Mouse (Mus musculus) right cerebral cortex, adult 2 months (tissue): ENCODE measurements around the gene Sult2b1.
A peak's percentile ranks its signal among the peaks of the same experiment; 100 is the strongest.

Source experiments
- DNase-seq, 2 experiments: peaks; one replicate each; pipeline ENCODE4 v3.0.0; 2021 to 2022; ENCODE audit warnings: low spot score in 2 of 2

Gene Sult2b1

DNA sequence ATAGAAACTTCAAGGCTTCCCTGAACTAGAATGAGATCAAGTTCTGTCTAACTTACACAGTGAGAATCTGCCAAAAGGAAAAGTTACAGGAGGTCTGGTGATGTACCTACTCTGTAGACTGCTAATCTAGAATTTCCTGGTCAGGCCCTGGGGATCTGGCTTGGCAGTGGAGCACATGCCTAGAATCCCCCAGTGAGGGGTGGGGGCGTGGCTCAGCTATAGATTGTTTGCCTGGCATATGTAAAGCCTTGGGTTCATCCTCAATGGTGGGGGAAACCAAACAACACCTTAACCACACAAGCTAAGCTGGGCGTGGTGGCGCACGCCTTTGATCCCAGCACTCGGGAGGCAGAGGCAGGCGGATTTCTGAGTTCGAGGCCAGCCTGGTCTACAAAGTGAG is 86.6 kb downstream of the Sult2b1 start:
- DNase-seq, result no peak

DNA sequence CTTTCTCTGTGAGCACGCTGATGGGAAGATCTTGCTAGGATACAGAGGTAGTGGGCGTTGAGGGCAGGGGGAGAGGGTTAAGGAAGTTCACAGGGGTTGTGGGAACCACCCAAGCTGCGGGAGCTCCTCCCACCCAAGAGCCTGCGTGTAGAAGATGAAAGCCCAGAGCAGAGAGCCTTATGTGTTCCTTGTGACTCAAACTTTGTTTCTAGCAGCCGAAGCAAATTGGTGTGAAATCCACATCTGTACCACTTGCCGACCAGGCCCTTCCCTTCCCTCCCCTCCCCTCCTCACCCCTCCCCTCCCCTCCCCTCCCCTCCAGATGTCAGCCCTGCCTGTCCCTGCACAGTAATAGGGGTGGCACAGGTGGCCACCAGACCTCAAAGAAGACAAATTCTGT is 89.4 kb downstream of the Sult2b1 start:
- DNase-seq, result no peak

DNA sequence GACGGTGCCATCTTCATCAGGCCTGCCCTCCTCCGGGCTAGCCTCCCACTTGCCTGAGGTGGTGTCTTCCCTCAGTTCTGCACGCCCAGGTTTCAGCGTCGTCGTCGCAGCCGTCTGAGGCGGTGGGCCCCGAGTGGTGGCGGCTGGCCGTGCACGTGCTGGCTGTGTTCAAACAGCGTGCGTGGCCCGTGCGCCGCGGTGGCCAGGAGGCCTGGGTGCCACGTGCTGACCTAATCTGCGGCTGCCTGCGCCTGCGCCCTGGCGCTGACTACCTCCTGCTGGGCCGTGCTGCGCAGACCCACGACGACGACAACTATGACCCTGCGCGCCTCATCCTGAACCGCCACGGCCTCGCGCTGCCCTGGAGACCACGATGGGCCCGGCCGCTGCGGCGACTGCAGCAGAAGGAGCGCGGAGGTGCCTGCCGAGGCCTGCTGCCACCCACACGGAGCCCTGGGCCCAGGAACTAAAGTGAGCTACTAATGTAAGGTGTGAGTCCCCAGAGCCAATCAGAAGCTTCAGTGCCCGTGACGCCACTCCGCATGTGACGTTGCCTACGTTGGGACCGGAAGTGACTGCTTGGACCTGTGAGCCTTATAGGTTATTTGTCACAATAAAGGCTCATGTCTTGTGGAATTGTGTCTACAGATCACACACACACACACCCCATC is 90.4 kb downstream of the Sult2b1 start, which contains the start of gene Sec1:
TSS of gene Sec1 (minus strand) at position 482 of the 671 bp plus-strand sequence.
- no peak for DNase-seq

DNA sequence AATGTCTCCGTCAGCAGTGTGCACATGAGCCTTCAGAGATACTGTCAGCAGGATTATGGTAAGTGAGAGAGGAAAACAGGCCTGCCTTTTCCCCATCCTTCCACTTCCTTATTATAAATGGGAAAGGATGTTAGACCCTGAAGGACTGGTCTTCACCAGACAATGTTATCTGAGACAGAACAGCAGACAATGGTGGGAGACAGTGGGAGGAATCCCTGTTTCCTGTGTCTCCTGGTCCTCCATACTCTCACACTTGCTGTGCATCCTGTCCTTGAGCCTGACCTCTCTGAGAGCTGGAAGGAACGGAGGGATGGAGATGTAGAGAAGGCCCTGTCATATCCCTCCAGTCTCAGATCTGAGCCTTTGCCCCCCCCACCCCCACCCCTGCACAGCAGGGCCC is 92.1 kb downstream of the Sult2b1 start:
- no peak for DNase-seq

DNA sequence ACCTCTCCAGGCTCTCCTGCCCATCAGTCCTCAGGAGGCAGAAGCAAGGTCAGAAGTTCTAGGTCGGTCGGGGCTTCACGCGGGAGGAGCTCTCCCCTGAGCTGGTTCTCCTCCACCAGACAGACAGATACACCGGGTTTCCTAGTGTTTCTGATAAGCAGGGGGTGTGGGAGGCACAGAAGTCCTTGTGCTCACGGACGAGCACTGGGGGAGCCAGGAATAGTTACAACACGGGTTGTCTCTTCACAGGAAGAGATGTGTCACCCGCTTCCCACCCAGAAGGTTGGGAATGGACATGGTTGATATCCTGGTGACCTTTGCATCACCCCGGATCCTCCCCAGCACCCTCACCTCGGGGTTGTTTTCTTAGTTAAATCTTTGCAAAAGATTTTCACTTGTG is 94.7 kb downstream of the Sult2b1 start:
- no peak for DNase-seq

DNA sequence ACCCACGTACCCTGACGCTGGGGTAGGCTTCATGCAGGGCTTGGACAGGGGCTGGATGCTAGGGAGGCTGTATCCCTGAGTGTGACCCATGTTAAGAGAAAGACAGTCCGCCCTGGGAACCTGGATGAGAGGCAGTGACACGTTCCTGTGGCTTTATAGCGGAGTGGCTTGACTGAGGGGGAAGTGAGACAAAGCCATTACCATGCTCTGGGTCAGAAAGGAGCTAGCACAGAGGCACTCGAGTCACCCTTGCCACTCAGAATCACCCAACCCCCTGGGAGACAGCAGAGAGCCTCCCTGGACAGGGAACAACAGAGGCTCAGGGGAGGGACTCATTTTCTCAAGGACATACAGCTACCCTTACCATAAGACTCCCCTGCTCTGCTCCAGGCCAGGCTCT is 95.4 kb downstream of the Sult2b1 start:
- DNase-seq, result no peak

DNA sequence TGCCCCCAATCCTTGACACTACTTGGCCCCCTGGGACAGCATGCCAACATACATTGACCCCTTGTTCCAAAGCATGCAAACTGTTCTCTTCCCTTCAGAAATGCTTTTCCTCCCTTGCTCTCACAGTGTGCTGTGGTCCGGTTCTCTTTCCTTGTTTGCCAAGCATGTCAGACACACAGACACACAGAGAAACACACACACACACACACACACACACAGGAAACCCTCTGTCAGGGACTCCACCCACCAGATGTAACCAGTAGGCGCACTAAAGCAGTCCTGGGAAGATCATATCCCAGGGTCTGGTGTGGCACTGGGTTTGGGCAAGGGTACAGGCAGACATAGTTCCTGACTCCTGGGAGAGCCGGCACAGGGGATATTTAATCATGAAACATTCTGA is 97.6 kb downstream of the Sult2b1 start:
- no peak for DNase-seq

DNA sequence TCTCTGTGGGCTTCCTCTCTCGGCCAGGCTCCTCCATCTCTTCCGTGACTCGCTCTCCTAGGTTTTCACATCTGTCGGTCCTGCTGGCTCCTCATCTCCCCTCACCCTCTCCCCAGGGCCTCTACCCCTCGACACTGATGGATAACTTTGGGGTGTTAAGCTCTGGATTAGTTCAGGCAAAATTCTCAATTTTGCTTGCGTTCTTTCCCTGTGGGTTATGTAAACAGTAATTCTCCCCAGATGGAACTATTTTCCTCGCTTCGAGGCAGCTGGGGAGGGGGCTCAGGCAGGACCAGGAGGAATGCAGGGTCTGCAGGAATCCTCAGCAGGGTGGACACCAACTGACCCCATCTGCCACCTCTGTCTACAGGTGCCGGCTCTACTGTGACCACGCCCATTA is 98.7 kb downstream of the Sult2b1 start:
- no peak for DNase-seq

DNA sequence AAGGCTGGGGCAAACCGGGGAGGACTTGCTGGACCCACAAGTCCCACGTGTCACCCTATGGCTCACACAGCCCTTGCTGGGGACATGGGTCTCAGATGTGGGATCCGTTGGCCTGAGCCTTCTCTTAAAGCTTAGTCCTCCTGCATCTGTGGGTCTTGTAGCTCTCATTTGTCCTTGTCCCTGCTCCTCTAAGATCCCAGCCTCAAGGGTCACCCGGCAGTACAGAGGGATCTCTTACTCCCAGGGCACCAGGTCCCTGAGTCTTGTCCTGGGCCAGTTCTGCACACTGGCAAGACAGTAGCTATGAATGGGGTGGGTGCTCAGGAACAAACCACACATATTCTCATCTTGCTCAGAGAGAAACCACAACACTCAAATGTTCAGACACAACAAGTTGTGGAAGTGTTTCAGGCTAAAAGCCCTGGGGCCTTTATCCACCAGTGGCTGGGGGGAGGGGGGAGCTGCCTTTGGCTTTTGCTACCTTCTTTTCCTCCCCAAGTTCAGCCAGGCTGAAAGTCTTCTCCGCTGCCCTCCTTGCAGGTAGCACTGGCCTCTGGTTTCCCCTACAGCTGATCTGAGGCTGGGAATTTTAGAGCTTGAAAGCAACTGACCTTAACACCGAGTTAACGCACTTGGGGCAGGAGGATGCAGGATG is 100.9 kb downstream of the Sult2b1 start, which contains the start of gene Ntn5:
TSS of gene Ntn5 (plus strand) at position 627 of the 655 bp plus-strand sequence.
- DNase-seq, result no peak

DNA sequence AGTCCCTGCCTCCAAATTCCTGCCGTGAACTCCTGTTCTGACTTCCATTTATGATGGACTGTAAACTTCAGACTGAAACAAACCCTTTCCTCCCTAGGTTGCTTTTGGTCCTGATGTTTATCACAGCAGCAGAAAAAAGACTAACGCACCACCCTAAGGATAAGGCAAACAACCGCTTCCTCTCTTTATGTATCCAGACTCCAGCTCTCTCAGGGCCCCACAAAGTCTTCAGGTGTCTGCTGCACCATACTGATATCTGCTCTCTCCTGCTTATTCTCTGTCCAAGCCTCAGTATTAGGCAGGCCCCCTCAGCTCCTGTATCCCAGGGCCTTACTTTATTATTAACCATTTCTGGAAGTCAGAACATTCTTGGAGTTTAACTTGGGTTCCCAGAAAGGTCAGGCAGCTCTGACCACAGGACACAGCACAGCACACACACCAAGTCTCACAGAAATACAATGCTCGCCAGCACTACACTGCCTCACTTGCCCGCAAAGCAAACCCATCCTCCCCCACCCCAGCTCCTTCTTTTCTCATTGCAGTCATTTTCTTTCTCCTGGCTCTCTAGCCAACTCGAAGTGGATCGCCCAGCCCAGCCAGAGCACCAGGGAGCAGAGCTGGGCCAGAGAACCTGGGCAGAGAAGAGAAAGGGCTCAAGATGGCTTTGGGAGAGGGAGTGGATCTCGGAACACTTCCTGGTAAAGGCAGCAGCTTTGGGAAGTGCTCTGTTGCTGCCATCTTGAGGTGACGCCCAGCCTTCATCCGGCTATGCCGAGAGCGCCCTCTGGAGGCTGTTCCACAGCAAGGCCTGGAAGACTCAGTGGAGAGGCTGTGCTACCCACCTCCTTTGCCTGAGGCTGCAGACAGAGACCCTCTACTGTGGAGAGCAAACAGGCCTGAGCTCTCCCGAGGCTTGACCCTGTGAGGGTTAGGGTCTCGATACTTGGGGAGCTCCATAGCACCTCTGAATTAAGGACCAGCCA is 102.0 kb downstream of the Sult2b1 start:
- peak; percentile 81 to 87 for DNase-seq

DNA sequence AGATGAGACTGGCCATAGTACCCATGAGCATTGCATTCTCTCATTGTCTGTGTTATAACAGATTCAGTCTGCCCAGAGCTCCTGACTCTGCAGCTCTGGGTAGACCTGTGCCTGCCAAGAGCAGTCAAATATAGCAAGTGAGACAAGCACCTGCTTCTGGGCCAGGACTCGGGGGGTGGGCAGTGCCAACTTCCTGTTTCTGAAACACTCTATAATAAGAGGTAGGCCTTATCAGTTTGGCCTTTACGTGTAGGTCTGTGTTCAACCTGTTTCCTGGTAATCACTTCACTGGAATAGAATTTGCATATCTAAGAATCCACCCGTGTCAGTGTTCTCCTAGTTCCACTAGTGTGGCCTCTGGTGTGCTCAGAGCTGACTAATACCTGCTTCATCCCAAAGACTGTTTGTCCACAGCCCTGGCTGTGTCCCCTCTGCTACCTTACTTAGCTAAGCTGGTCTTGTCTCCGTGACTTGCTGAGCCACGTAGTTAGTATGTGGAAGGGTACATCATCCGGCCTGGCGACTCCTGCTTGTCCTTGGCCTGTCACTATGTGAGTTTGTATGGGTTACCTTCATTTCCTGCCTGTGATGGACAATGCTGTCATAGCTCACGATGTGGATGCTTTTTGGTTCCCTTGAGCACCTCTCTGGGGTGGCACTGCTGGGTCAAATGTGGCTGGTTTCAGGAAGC is 103.3 kb downstream of the Sult2b1 start:
- no peak for DNase-seq
